Mouse (Mus musculus): Measurements from ENCODE around the gene Gm49359. TPM values are rescaled to one million over a fixed set of nuclear protein-coding genes. Genes with fewer than 3 reads are reported as not detected.

Gene Gm49359
- total RNA-seq (2023) = 1 to 10 TPM; 6.3 to 6.8 TPM

GRCm38 (mm10) chr13:62466424-62467334 is at the start of gene Gm49359:
TSS of gene Gm49359 (minus strand) at chr13:62466832.

Other genes with a start within 250 kb of the Gm49359 start
- under 1 TPM; 0.93 to 1.00 TPM for gene Gm3604, start 83.7 kb downstream of the Gm49359 start, total RNA-seq (2023)
- 1 to 10 TPM; 2.5 to 4.1 TPM for gene Zfp935, start 91.7 kb upstream of the Gm49359 start, total RNA-seq (2023)
- 1 to 10 TPM; 4.5 to 5.1 TPM for gene Zfp934, start 104.4 kb upstream of the Gm49359 start, total RNA-seq (2023)
- gene 6720489N17Rik, start 157.3 kb upstream of the Gm49359 start, total RNA-seq (2023) = 1 to 10 TPM; 1.4 to 1.5 TPM

All from neutrophil, adult 59 days (primary cell).